Mouse (Mus musculus) liver, postnatal 0 days (tissue): ENCODE results near the gene Frmpd3.

Experiments
- CTCF ChIP-seq: sonication (generic); IDR thresholded peaks from 2 replicates; pipeline ENCODE4 v1.5.1; 2016; ENCODE audit warnings: antibody characterized with exemption, low read depth
- EP300 ChIP-seq: IDR thresholded peaks from 2 replicates; pipeline ENCODE4 v1.6.1; 2016; ENCODE audit warnings: antibody characterized with exemption, low read depth, mild to moderate bottlenecking

DNA sequence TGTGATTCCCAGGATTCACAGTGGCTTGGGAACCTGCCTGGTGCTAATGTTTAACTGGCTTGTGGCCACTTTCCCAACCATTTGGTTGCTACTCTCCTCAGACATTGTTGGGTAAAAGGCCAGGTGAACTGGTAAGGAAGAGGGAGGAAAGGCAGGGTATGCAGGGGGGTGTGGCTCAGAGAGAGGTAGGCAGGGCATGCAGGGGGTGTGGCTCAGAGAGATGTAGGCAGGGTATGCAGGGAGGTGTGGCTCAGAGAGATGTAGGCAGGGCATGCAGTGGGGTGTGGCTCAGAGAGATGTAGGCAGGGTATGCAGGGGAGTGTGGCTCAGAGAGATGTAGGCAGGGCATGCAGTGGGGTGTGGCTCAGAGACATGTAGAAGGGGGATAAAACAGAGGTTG, 64.4 kb downstream of the Frmpd3 start:
- TF ChIP-seq CTCF (no peak), EP300 (no peak)
